Mouse (Mus musculus): ENCODE data around the gene Tmem214.

DNA sequence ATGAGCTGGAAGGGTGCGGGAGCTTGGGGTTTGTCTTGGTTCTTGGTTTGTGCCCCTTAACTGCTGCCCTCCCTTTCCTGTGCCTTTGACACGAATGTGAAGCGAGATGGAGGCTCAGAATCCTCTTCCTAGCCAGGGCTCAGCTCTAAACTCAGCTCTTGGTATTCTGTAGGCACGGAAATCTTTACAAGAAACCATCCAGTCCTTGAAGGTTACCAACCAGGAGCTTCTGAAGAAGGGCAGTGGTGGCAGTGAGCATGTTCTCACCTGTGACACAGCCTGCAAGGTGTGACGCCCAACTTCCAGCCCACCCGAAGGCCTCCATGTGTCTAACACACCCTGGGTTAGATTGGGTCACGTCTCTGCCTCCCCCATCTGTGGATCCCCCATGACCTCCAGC is 6.6 kb downstream of the Tmem214 start:
- TF ChIP-seq CTCF (IDR thresholded peaks at IDR 0.05; ENCODE audit: borderline replicate concordance, control insufficient read depth, extremely low read depth, insufficient read depth, low read length, poor library complexity) (no peak), POLR2A (IDR thresholded peaks at IDR 0.05; ENCODE audit: control insufficient read depth, extremely low read depth, insufficient read depth, low read length, poor library complexity) (no peak)
